Mouse (Mus musculus) limb, embryonic 15.5 days (tissue): ENCODE measurements around the gene Tagln3. TPM values are rescaled to one million over a fixed set of nuclear protein-coding genes. Genes with fewer than 3 reads are reported as not detected.

ENCODE experiments used
- ATAC-seq: fragments of 200-750 bp; cut with Nextera tagmentation; 2 replicates; pipeline ENCODE4 v1.8.0; 2017; ENCODE audit warnings: low read depth, moderate TSS enrichment; ENCODE audit not compliant: insufficient number of reproducible peaks, low FRiP score, low TSS enrichment
- H3K27ac ChIP-seq: fragments of 300-500 bp; sonication (generic); 2 replicates; pipeline ENCODE4 v1.5.1; 2015; ENCODE audit warnings: moderate library complexity, mild to moderate bottlenecking, inconsistent platforms
- H3K27me3 ChIP-seq: fragments of 300-500 bp; sonication (generic); 2 replicates; pipeline ENCODE4 v1.6.1; 2015; ENCODE audit warnings: inconsistent platforms
- H3K36me3 ChIP-seq: fragments of 300-500 bp; sonication (generic); 2 replicates; pipeline ENCODE4 v1.6.1; 2015; ENCODE audit warnings: inconsistent platforms
- H3K4me1 ChIP-seq: fragments of 300-500 bp; sonication (generic); 2 replicates; pipeline ENCODE4 v1.6.1; 2015; ENCODE audit warnings: inconsistent platforms
- H3K4me2 ChIP-seq: fragments of 300-500 bp; sonication (generic); 2 replicates; pipeline ENCODE4 v1.6.1; 2015; ENCODE audit warnings: mild to moderate bottlenecking, inconsistent platforms
- H3K4me3 ChIP-seq: fragments of 300-500 bp; sonication (generic); 2 replicates; pipeline ENCODE4 v1.5.1; 2015; ENCODE audit warnings: mild to moderate bottlenecking, inconsistent platforms
- H3K9ac ChIP-seq: fragments of 300-500 bp; sonication (generic); 2 replicates; pipeline ENCODE4 v1.6.1; 2015; ENCODE audit warnings: inconsistent platforms
- H3K9me3 ChIP-seq: fragments of 300-500 bp; sonication (generic); 2 replicates; pipeline ENCODE4 v1.6.1; 2016; ENCODE audit warnings: inconsistent platforms
- WGBS: fragments of 180-500 bp; shearing (Covaris S2); methylation state at CpG from one replicate; pipeline ENCODE4 v1.1.7; 2015; 5-methylcytosine and 5-hydroxymethylcytosine counted together
- polyA plus RNA-seq: library from polyadenylated mRNA; unstranded; fragments of >200 nt; fragmentation: Nextera tagmentation; extraction: Ambion mirVana; gene quantifications from 2 replicates; pipeline ENCODE4 v1.2.1, GENCODE M21; 2015

Gene Tagln3
- polyA plus RNA-seq, 1 experiment from 2014 or later = 6.6 TPM

DNA sequence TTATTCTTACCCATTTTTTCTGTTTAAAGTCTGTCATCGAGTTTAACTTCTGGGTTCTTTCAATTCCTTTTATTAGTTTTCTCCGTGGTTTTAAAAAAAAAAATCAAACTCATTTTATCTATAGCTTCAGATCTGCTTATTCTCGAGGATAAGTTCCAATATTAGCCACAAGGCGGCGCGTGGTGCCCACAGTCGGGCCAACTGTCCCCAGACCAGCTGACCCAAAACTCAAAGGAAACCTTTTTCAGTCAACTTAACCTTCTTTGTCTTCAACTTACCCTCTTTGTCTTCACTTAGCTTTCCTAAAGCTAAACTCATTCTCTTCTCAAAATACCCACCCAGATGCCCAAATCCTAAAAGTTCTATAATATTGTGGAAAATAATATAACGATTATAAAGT is 39.6 kb downstream of the Tagln3 start:
- no peak overlapping the region for H3K4me2 ChIP-seq
- no peaks in the 10 kb centered on the region for H3K9me3 ChIP-seq
- no peaks in the 10 kb centered on the region for H3K36me3 ChIP-seq
- 15% methylated on average over 8 of the region's 8 CpGs for WGBS
- H3K27ac ChIP-seq = no peak overlapping the region
- no peak for ATAC-seq
- no peak overlapping the region for H3K9ac ChIP-seq
- H3K4me1 ChIP-seq = no peaks in the 10 kb centered on the region; the same call in 1 of the 2 replicates
- H3K27me3 ChIP-seq = no peaks in the 10 kb centered on the region
- no peak overlapping the region for H3K4me3 ChIP-seq

GRCm38 (mm10) chr16:45676462-45676861 is 47.9 kb downstream of the Tagln3 start:
- Histone ChIP-seq H3K27me3 (no peaks in the 10 kb centered on the region), H3K9me3 (no peaks in the 10 kb centered on the region), H3K4me3 (no peak overlapping the region), H3K4me1 (no peaks in the 10 kb centered on the region), H3K9ac (no peak overlapping the region), H3K36me3 (no peaks in the 10 kb centered on the region), H3K4me2 (no peak overlapping the region), H3K27ac (no peak overlapping the region)
- 36% methylated on average over 1 of the region's 1 CpGs for WGBS
- no peak for ATAC-seq

DNA sequence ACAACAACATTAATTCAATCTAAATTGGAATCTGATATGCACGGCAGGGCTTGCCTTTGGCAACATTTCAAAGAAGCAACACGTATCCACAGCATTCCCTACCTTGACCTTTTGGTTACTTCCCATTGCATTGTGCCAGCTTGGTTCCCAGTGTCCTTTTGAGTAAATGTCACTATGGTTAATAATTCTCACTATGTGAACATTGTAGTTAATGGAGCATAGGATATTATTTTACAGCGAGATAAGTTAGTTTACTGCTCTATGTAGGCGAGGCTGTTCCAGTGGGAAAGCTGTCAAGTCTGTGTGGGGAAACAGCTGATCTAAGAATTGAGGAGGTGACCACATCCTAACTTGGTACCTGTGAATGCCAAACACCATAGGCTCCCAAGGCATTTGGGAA is 54.4 kb downstream of the Tagln3 start:
- Histone ChIP-seq H3K4me3 (no peak overlapping the region), H3K4me1 (no peaks in the 10 kb centered on the region), H3K4me2 (no peak overlapping the region), H3K9ac (no peak overlapping the region), H3K9me3 (no peaks in the 10 kb centered on the region), H3K27me3 (no peaks in the 10 kb centered on the region), H3K27ac (no peak overlapping the region), H3K36me3 (no peaks in the 10 kb centered on the region)
- no peak for ATAC-seq
- 66% methylated on average over 4 of the region's 4 CpGs for WGBS

DNA sequence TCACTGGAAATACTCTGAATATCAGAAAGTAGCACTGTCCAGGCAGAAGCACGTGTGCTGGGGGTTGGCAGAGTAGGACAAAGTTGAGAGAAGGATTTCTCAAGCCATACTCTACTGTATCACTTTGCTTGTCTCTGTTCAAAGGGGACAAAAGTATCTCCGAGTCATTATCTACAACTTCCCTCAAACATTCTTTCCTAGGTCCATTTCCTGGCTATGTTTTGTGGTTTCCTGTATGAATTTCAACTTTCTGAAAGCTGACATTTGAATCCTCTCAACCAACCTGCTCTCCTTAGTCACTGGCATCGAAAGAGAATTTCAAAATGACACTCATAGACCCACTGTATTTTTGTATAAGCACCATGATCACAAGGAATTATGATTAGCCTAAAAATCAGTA is 56.2 kb downstream of the Tagln3 start:
- Histone ChIP-seq H3K4me1 (no peaks in the 10 kb centered on the region), H3K4me2 (no peak overlapping the region), H3K9ac (no peak overlapping the region), H3K36me3 (no peaks in the 10 kb centered on the region), H3K27ac (no peak overlapping the region), H3K4me3 (no peak overlapping the region), H3K9me3 (no peaks in the 10 kb centered on the region), H3K27me3 (no peaks in the 10 kb centered on the region)
- no peak for ATAC-seq
- WGBS = 72% methylated on average over 3 of the region's 3 CpGs

- no peaks in the 10 kb centered on the region for H3K4me1 ChIP-seq
- H3K36me3 ChIP-seq = no peaks in the 10 kb centered on the region
- no peak overlapping the region for H3K9ac ChIP-seq
- H3K27ac ChIP-seq = no peak overlapping the region
- no peak overlapping the region for H3K4me2 ChIP-seq
- H3K4me3 ChIP-seq = no peak overlapping the region
- no peaks in the 10 kb centered on the region for H3K9me3 ChIP-seq
- no peaks in the 10 kb centered on the region for H3K27me3 ChIP-seq
- ATAC-seq = no peak
- WGBS = 86% methylated on average over 2 of the region's 2 CpGs
Observed at GRCm38 (mm10) chr16:45666136-45666535, 58.3 kb downstream of the Tagln3 start.

GRCm38 (mm10) chr16:45662381-45662780 is 62.0 kb downstream of the Tagln3 start:
- ATAC-seq = no peak
- Histone ChIP-seq H3K36me3 (no peaks in the 10 kb centered on the region), H3K27ac (no peak overlapping the region), H3K9me3 (no peaks in the 10 kb centered on the region), H3K4me2 (no peak overlapping the region), H3K9ac (no peak overlapping the region), H3K27me3 (no peaks in the 10 kb centered on the region), H3K4me1 (no peaks in the 10 kb centered on the region), H3K4me3 (no peak overlapping the region)

Other genes with a start within 250 kb of the Tagln3 start
- not detected in 2 replicates for gene Gm609, start 231.6 kb downstream of the Tagln3 start, polyA plus RNA-seq
- gene Gm17783, start 192.6 kb downstream of the Tagln3 start, polyA plus RNA-seq = not detected in 2 replicates
- not detected in 2 replicates for gene Slc9c1, start 189.3 kb downstream of the Tagln3 start, polyA plus RNA-seq
- 4.2 and 4.8 TPM in 2 replicates for gene Gcsam, start 114.2 kb downstream of the Tagln3 start, polyA plus RNA-seq
- 0.31 TPM in 2 replicates for gene BC016579, start 70.5 kb downstream of the Tagln3 start, polyA plus RNA-seq
- 0.37 TPM in 1 of 2 replicates, not detected in the other for gene Tmprss7, start 30.9 kb downstream of the Tagln3 start, polyA plus RNA-seq
- 29.1 and 30.3 TPM in 2 replicates for gene Abhd10, start 18.3 kb upstream of the Tagln3 start, polyA plus RNA-seq
- 57.3 and 62.6 TPM in 2 replicates for gene Phldb2, start 229.0 kb upstream of the Tagln3 start, polyA plus RNA-seq